ENCODE assay signal across 10 mouse cellular contexts in genomic region chr1:121490241-121490640, GRCm38 (mm10). TPM values are rescaled to one million over a fixed set of nuclear protein-coding genes. Genes with fewer than 3 reads are reported as not detected.
DNase-seq lines count a peak whose midpoint lies in the region; ATAC-seq lines count a peak whose summit lies in the region.
"Had no signal": no experiment of that assay in that cellular context is flagged by ENCODE, and none has a peak within 500 bp of the region (broad histone marks: within the 10 kb centered on the region; RNA-seq: fewer than 3 reads in every experiment).

No protein-coding gene starts in this region.

- 39% methylated on average over 5 of the region's 5 CpGs for WGBS in kidney, embryonic 14.5 days

- DNase-seq in layer of hippocampus, adult 11-12 months (ENCODE audit: low spot score) = peak; percentile 50
- DNase-seq in layer of hippocampus, adult 9-10 months (ENCODE audit: low spot score) = no peak
- peak; percentile 60 for DNase-seq in NIH3T3 (ENCODE audit: low read depth)
- peak; percentile 54 for DNase-seq in embryo, embryonic 11 days
- DNase-seq in lung, postnatal 14 days = peak; percentile 23
- peak; percentile 49 to 63 for DNase-seq in thymus, postnatal 10 days (ENCODE audit: low spot score in 2 of 2)
- DNase-seq in heart, adult 8-10 months (ENCODE audit: low spot score) = no peak
- DNase-seq: liver, embryonic 13.5 days had no signal

- ATAC-seq in kidney, embryonic 14.5 days (ENCODE audit: low FRiP score, low TSS enrichment) = 0 out of 2 replicates have a peak, but pooled peaks have one; percentile 57

- H3K27ac ChIP-seq in kidney, embryonic 14.5 days (ENCODE audit: low read depth, low read length) = no peak overlapping the region
- H3K27ac ChIP-seq: embryonic facial prominence, embryonic 13.5 days; liver, embryonic 13.5 days had no signal

- H3K27me3 ChIP-seq in kidney, embryonic 14.5 days (ENCODE audit: control insufficient read depth, insufficient read depth, low read length) = no peaks in the 10 kb centered on the region
- H3K27me3 ChIP-seq: embryonic facial prominence, embryonic 13.5 days; liver, embryonic 13.5 days had no signal

- no peak overlapping the region for H3K4me2 ChIP-seq in kidney, embryonic 14.5 days (replicated peaks; ENCODE audit: low read depth, low read length)
- H3K4me2 ChIP-seq: embryonic facial prominence, embryonic 13.5 days; liver, embryonic 13.5 days had no signal

- H3K36me3 ChIP-seq in kidney, embryonic 14.5 days (ENCODE audit: control insufficient read depth, insufficient read depth, low read length) = peaks cover 28% of the 10 kb centered on the region

- H3K9ac ChIP-seq in kidney, embryonic 14.5 days (ENCODE audit: low read depth, low read length) = no peak overlapping the region
- H3K9ac ChIP-seq: embryonic facial prominence, embryonic 13.5 days; liver, embryonic 13.5 days had no signal

- no peak overlapping the region for H3K4me3 ChIP-seq in kidney, embryonic 14.5 days (ENCODE audit: low read length)
- H3K4me3 ChIP-seq: embryonic facial prominence, embryonic 13.5 days; liver, embryonic 13.5 days had no signal

- no peaks in the 10 kb centered on the region for H3K4me1 ChIP-seq in kidney, embryonic 14.5 days (ENCODE audit: control insufficient read depth, insufficient read depth, low read length)
- H3K4me1 ChIP-seq: embryonic facial prominence, embryonic 13.5 days; liver, embryonic 13.5 days had no signal

- H3K9me3 ChIP-seq in kidney, embryonic 14.5 days (ENCODE audit: control insufficient read depth, low read length) = no peaks in the 10 kb centered on the region
- H3K9me3 ChIP-seq: embryonic facial prominence, embryonic 13.5 days; liver, embryonic 13.5 days had no signal

RNA-seq across cellular contexts. Expression of gene Htr5b, which starts 38.0 kb away (rescaled TPM):
- 0.97 and 1.4 TPM in 2 replicates for polyA plus RNA-seq in kidney, embryonic 14.5 days (2014; fragmentation: Nextera tagmentation; extraction: Ambion mirVana)
- total RNA-seq in heart, adult 8-10 months (2022) = not detected
- polyA plus RNA-seq: liver, embryonic 13.5 days had no signal

RNA-seq across cellular contexts. Expression of gene Ccdc93, which starts 59.4 kb away (rescaled TPM):
- polyA plus RNA-seq in kidney, embryonic 14.5 days (2014; fragmentation: Nextera tagmentation; extraction: Ambion mirVana) = 6.6 and 11.3 TPM in 2 replicates
- total RNA-seq in heart, adult 8-10 months (2022) = 10 to 100 TPM; 12.9 to 16.1 (median 14.4) TPM

Comparison
In these comparisons a context has a peak if more than half of its experiments do, and no peak if none do; other contexts are left out.
1. DNase-seq: peak in layer of hippocampus, adult 11-12 months (single experiment), NIH3T3 (single experiment), embryo, embryonic 11 days (single experiment), lung, postnatal 14 days (single experiment) and thymus, postnatal 10 days (2 of 2); none in layer of hippocampus, adult 9-10 months (single experiment) and heart, adult 8-10 months (single experiment).